Mouse (Mus musculus) CH12.LX (cell line): Measurements from ENCODE around the gene Filip1l.

Experiments used
- CHD2 ChIP-seq: IDR thresholded peaks from 2 replicates; pipeline ENCODE4 v1.6.1; 2011; ENCODE audit warnings: low read length, improper control_type of control experiment
- CTCF ChIP-seq, 2 experiments: IDR thresholded peaks in 1 of 2; conservative IDR thresholded peaks in 1 of 2; 2 replicates each; pipeline ENCODE4 v1.5.1; 2011 to 2012; ENCODE audit warnings: low read depth in 2 of 2, low read length in 2 of 2, improper control_type of control experiment in 1 of 2, inconsistent platforms in 1 of 2, mild to moderate bottlenecking in 1 of 2, moderate library complexity in 1 of 2
- MAX ChIP-seq: IDR thresholded peaks from 2 replicates; pipeline ENCODE4 v1.6.1; 2011; ENCODE audit warnings: low read length, improper control_type of control experiment
- POLR2A ChIP-seq: IDR thresholded peaks from 2 replicates; pipeline ENCODE4 v1.6.1; 2011; ENCODE audit warnings: low read depth, mild to moderate bottlenecking, improper control_type of control experiment, low read length
- RAD21 ChIP-seq: IDR thresholded peaks from 2 replicates; pipeline ENCODE4 v1.6.1; 2011; ENCODE audit warnings: low read depth, mild to moderate bottlenecking, low read length, improper control_type of control experiment, moderate library complexity
- USF1 ChIP-seq: IDR thresholded peaks from 2 replicates; pipeline ENCODE4 v1.6.1; 2014; ENCODE audit warnings: low read depth, mild to moderate bottlenecking, inconsistent platforms, low read length, improper control_type of control experiment
- USF2 ChIP-seq: conservative IDR thresholded peaks from 2 replicates; pipeline ENCODE4 v1.6.1; 2011; ENCODE audit warnings: low read depth, low read length, improper control_type of control experiment

- TF ChIP-seq CTCF (conservative IDR thresholded peaks at IDR 0.05 in 1 of 2, IDR thresholded peaks at IDR 0.05 in 1 of 2; ENCODE audit: low read depth in 2 of 2, low read length in 2 of 2) = no peak
- TF ChIP-seq MAX = no peak
- no peak for TF ChIP-seq CHD2
- TF ChIP-seq RAD21 = no peak
- TF ChIP-seq USF1 = no peak
- no peak for TF ChIP-seq POLR2A
- TF ChIP-seq USF2 = no peak
These were observed 143.7 kb downstream of the Filip1l start for GRCm38 (mm10) chr16:57496437-57497173.
